Mouse (Mus musculus): ENCODE data around the gene Znrf3. TPM values are rescaled to one million over a fixed set of nuclear protein-coding genes. Genes with fewer than 3 reads are reported as not detected.

The Znrf3 gene
- polyA plus RNA-seq, 1 experiment: 3.8 TPM

DNA sequence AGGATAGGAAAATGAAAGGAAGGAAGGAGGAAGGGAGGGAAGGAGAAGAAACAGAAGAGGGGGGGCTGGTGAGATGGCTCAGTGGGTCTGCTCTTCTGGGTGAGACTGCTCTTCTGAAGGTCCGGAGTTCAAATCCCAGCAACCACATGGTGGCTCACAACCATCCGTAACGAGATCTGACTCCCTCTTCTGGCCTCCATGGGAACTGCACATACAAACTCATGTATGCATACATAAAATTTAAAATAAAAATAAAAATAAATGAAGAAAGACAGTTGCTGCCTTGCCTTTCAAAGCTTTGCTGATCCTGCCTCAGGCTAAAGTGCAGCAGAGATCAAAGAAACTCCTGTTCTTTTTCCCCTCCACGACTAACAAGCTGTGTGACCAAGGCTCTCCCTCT is 6.7 kb upstream of the Znrf3 start:
- no peak overlapping the region for H3K4me3 ChIP-seq
- no peaks in the 10 kb centered on the region for H3K27me3 ChIP-seq (ENCODE audit: control insufficient read depth, insufficient read depth, insufficient read length)
- no peaks in the 10 kb centered on the region for H3K79me2 ChIP-seq (ENCODE audit: control insufficient read depth, insufficient read depth)
- no peak overlapping the region for H3ac ChIP-seq (ENCODE audit: control insufficient read depth, insufficient read length)
- TF ChIP-seq REST (IDR thresholded peaks at IDR 0.05; ENCODE audit: insufficient read depth, insufficient read length): no peak
- TF ChIP-seq CEBPB (IDR thresholded peaks at IDR 0.05; ENCODE audit: insufficient read depth, poor library complexity, severe bottlenecking): no peak
- TF ChIP-seq MYOG (IDR thresholded peaks at IDR 0.05; ENCODE audit: control insufficient read depth in 1 of 3, insufficient read depth in 1 of 3, insufficient read length in 2 of 3, low read depth in 2 of 3): no peak
- no peak for TF ChIP-seq MAX (IDR thresholded peaks at IDR 0.05; ENCODE audit: low read depth)
- no peak for TF ChIP-seq TCF3 (IDR thresholded peaks at IDR 0.05; ENCODE audit: insufficient read length, low read depth)
- no peak for TF ChIP-seq MYOD1 (IDR thresholded peaks at IDR 0.05; ENCODE audit: control insufficient read depth in 1 of 3, insufficient read length in 2 of 3, low read depth in 2 of 3)
- TF ChIP-seq POLR2AphosphoS2 (IDR thresholded peaks at IDR 0.05; ENCODE audit: insufficient read length, low read depth): no peak
- TF ChIP-seq SRF (IDR thresholded peaks at IDR 0.05; ENCODE audit: control insufficient read depth, insufficient read length, low read depth): no peak
- no peak for TF ChIP-seq E2F4 (IDR thresholded peaks at IDR 0.05; ENCODE audit: insufficient read depth)
- H3K36me3 ChIP-seq (ENCODE audit: control insufficient read depth, insufficient read depth): no peaks in the 10 kb centered on the region
- no peak overlapping the region for H3K4me2 ChIP-seq (ENCODE audit: low read depth)

GRCm38 (mm10) chr11:5450701-5451100 is 6.1 kb upstream of the Znrf3 start:
- Histone ChIP-seq H3K79me2 (ENCODE audit: control insufficient read depth, insufficient read depth) (no peaks in the 10 kb centered on the region), H3K27me3 (ENCODE audit: control insufficient read depth, insufficient read depth, insufficient read length) (no peaks in the 10 kb centered on the region), H3K4me2 (ENCODE audit: low read depth) (no peak overlapping the region), H3K4me3 (no peak overlapping the region), H3ac (ENCODE audit: control insufficient read depth, insufficient read length) (no peak overlapping the region), H3K36me3 (ENCODE audit: control insufficient read depth, insufficient read depth) (no peaks in the 10 kb centered on the region)
- TF ChIP-seq TCF3 (IDR thresholded peaks at IDR 0.05; ENCODE audit: insufficient read length, low read depth) (no peak), SRF (IDR thresholded peaks at IDR 0.05; ENCODE audit: control insufficient read depth, insufficient read length, low read depth) (no peak), POLR2A (IDR thresholded peaks at IDR 0.05; ENCODE audit: insufficient read length, low read depth) (no peak), TCF12 (IDR thresholded peaks at IDR 0.05; ENCODE audit: insufficient read depth, poor library complexity, severe bottlenecking) (no peak), USF1 (IDR thresholded peaks at IDR 0.05; ENCODE audit: low read depth) (no peak), REST (IDR thresholded peaks at IDR 0.05; ENCODE audit: insufficient read depth, insufficient read length) (no peak), E2F4 (IDR thresholded peaks at IDR 0.05; ENCODE audit: insufficient read depth) (no peak), CEBPB (IDR thresholded peaks at IDR 0.05; ENCODE audit: insufficient read depth, poor library complexity, severe bottlenecking) (no peak), POLR2AphosphoS2 (IDR thresholded peaks at IDR 0.05; ENCODE audit: insufficient read length, low read depth) (no peak), MYOG (IDR thresholded peaks at IDR 0.05; ENCODE audit: control insufficient read depth in 1 of 3, insufficient read depth in 1 of 3, insufficient read length in 2 of 3, low read depth in 2 of 3) (no peak), MYOD1 (IDR thresholded peaks at IDR 0.05; ENCODE audit: control insufficient read depth in 1 of 3, insufficient read length in 2 of 3, low read depth in 2 of 3) (no peak), MAX (IDR thresholded peaks at IDR 0.05; ENCODE audit: low read depth) (no peak)

DNA sequence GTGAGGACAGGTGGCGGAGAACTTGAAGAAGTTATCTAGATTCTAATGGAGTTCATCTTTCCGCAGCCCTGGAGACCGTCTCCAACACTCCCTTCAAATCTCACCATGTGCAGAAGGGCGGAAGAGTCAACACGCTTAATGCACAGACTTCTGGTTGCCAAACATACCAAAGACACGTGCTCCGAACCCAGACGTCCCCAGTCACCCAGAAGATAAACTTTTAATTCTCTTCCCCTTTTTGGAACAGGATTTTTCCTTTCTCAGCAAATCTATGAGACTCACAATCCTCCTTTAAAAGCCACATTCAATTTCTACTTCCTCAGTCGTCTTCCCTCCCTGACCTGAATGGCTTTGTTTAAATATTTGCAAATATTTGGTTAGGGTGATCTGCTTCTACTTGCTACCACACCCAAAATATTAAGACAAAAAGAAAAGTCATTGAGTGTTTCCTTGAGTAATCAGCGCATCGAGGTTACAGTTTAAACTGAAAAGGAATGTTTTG is 856 bp upstream of the Znrf3 start:
- Histone ChIP-seq H3K4me3 (peak overlapping the region; percentile 56), H3K4me2 (ENCODE audit: low read depth) (peak overlapping the region; percentile 65), H3K79me2 (ENCODE audit: control insufficient read depth, insufficient read depth) (peaks cover 33% of the 10 kb centered on the region), H3K27me3 (ENCODE audit: control insufficient read depth, insufficient read depth, insufficient read length) (no peaks in the 10 kb centered on the region), H3ac (ENCODE audit: control insufficient read depth, insufficient read length) (no peak overlapping the region), H3K36me3 (ENCODE audit: control insufficient read depth, insufficient read depth) (no peaks in the 10 kb centered on the region)
- TF ChIP-seq SRF (IDR thresholded peaks at IDR 0.05; ENCODE audit: control insufficient read depth, insufficient read length, low read depth) (no peak), TCF3 (IDR thresholded peaks at IDR 0.05; ENCODE audit: insufficient read length, low read depth) (no peak), POLR2A (IDR thresholded peaks at IDR 0.05; ENCODE audit: insufficient read length, low read depth) (no peak), MYOD1 (IDR thresholded peaks at IDR 0.05; ENCODE audit: control insufficient read depth in 1 of 3, insufficient read length in 2 of 3, low read depth in 2 of 3) (no peak), REST (IDR thresholded peaks at IDR 0.05; ENCODE audit: insufficient read depth, insufficient read length) (no peak), TCF12 (IDR thresholded peaks at IDR 0.05; ENCODE audit: insufficient read depth, poor library complexity, severe bottlenecking) (no peak), E2F4 (IDR thresholded peaks at IDR 0.05; ENCODE audit: insufficient read depth) (no peak), CEBPB (IDR thresholded peaks at IDR 0.05; ENCODE audit: insufficient read depth, poor library complexity, severe bottlenecking) (no peak)

DNA sequence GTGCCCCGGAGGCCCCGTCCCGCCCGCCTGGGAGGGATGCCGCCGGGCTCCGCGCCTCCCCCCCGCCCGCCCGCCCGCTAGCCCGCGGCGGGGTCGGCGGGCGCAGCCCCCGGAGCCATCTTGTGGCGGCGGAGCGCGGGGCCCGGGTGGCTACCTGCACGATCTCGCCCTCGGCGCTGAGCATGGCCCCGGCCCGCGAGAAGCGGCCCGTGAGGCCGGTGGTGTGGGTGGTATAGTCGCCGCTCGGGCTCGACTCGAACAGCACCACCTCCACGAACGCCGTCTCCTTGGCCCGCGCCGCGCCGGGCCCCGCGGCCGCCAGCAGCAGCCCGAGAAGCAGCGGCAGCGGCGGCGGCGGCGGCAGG is 431 bp downstream of the Znrf3 start:
- Histone ChIP-seq H3K4me3 (peak overlapping the region; percentile 56), H3K27me3 (ENCODE audit: control insufficient read depth, insufficient read depth, insufficient read length) (no peaks in the 10 kb centered on the region), H3K79me2 (ENCODE audit: control insufficient read depth, insufficient read depth) (peaks cover 45% of the 10 kb centered on the region), H3K36me3 (ENCODE audit: control insufficient read depth, insufficient read depth) (no peaks in the 10 kb centered on the region), H3ac (ENCODE audit: control insufficient read depth, insufficient read length) (peak overlapping the region; percentile 91), H3K4me2 (ENCODE audit: low read depth) (no peak overlapping the region)
- no peak for TF ChIP-seq POLR2AphosphoS2 (IDR thresholded peaks at IDR 0.05; ENCODE audit: insufficient read length, low read depth)
- TF ChIP-seq CEBPB (IDR thresholded peaks at IDR 0.05; ENCODE audit: insufficient read depth, poor library complexity, severe bottlenecking): no peak
- TF ChIP-seq REST (IDR thresholded peaks at IDR 0.05; ENCODE audit: insufficient read depth, insufficient read length): no peak
- no peak for TF ChIP-seq MYOD1 (IDR thresholded peaks at IDR 0.05; ENCODE audit: control insufficient read depth in 1 of 3, insufficient read length in 2 of 3, low read depth in 2 of 3)
- TF ChIP-seq TCF12 (IDR thresholded peaks at IDR 0.05; ENCODE audit: insufficient read depth, poor library complexity, severe bottlenecking): no peak
- TF ChIP-seq MYOG (IDR thresholded peaks at IDR 0.05; ENCODE audit: control insufficient read depth in 1 of 3, insufficient read depth in 1 of 3, insufficient read length in 2 of 3, low read depth in 2 of 3): no peak
- TF ChIP-seq SRF (IDR thresholded peaks at IDR 0.05; ENCODE audit: control insufficient read depth, insufficient read length, low read depth): no peak
- no peak for TF ChIP-seq MAX (IDR thresholded peaks at IDR 0.05; ENCODE audit: low read depth)
- TF ChIP-seq POLR2A (IDR thresholded peaks at IDR 0.05; ENCODE audit: insufficient read length, low read depth): no peak
- no peak for TF ChIP-seq E2F4 (IDR thresholded peaks at IDR 0.05; ENCODE audit: insufficient read depth)

Measured in myocyte (in vitro differentiated cells).